In the genomic region with DNA sequence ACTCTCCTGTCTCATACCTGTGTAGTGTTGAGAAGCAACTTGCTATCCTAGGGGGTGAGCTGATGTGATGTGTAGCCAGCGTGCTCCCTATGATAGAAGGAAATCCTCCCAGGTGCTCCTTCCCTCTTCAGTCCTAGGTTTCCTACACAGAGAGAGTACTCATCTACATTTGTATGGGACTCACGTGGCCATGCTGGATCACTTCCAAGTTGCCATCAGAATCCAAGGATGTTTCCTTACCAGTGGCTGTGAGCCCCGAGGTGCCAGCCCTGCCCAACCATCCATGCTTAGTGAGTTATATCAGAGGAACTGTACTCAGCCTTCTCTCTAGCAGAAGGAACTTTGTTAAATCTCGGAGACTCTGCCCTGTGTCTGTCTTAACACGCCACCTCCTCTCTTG, we compare ENCODE assay signal across 15 mouse cellular contexts.
DNase-seq lines count a peak whose midpoint lies in the region; ATAC-seq and TF ChIP-seq lines count a peak whose summit lies in the region.
"Had no signal": no experiment of that assay in that cellular context is flagged by ENCODE, and none has a peak within 500 bp of the region (broad histone marks: within the 10 kb centered on the region; RNA-seq: fewer than 3 reads in every experiment).

No protein-coding gene starts in this region.

- H3K27ac ChIP-seq in left cerebral cortex, adult 2 months, result peak overlapping the region; percentile 82
- H3K27ac ChIP-seq in hindbrain, embryonic 16.5 days (ENCODE audit: low read depth, low read length), result no peak overlapping the region
- H3K27ac ChIP-seq in kidney, embryonic 15.5 days, result no peak overlapping the region
- no peak overlapping the region for H3K27ac ChIP-seq in liver, postnatal 0 days (ENCODE audit: low read depth)
- H3K27ac ChIP-seq: limb, embryonic 10.5 days; liver, embryonic 13.5 days had no signal

- H3K4me1 ChIP-seq in hindbrain, embryonic 16.5 days (ENCODE audit: control insufficient read depth, insufficient read depth, low read depth, low read length), result peaks cover 2% of the 10 kb centered on the region; the same call in 1 of the 2 replicates
- H3K4me1 ChIP-seq in kidney, embryonic 15.5 days, result no peaks in the 10 kb centered on the region
- no peaks in the 10 kb centered on the region for H3K4me1 ChIP-seq in liver, postnatal 0 days (ENCODE audit: insufficient read depth)
- H3K4me1 ChIP-seq: limb, embryonic 10.5 days; liver, embryonic 13.5 days; midbrain, embryonic 12.5 days had no signal

- 0 out of 2 replicates have a peak, but pooled peaks cover 2% of the 10 kb centered on the region for H3K36me3 ChIP-seq in hindbrain, embryonic 16.5 days (ENCODE audit: control insufficient read depth, insufficient read depth, low read length)
- no peaks in the 10 kb centered on the region for H3K36me3 ChIP-seq in kidney, embryonic 15.5 days
- no peaks in the 10 kb centered on the region for H3K36me3 ChIP-seq in liver, postnatal 0 days (replicated peaks; ENCODE audit: insufficient read depth, low read length)
- H3K36me3 ChIP-seq: limb, embryonic 10.5 days; liver, embryonic 13.5 days had no signal

- no peak overlapping the region for H3K4me3 ChIP-seq in left cerebral cortex, adult 2 months
- no peak overlapping the region for H3K4me3 ChIP-seq in hindbrain, embryonic 16.5 days (ENCODE audit: low read length)
- no peak overlapping the region for H3K4me3 ChIP-seq in kidney, embryonic 15.5 days (replicated peaks)
- no peak overlapping the region for H3K4me3 ChIP-seq in liver, postnatal 0 days (ENCODE audit: low read depth, low read length)
- H3K4me3 ChIP-seq: limb, embryonic 10.5 days; liver, embryonic 13.5 days; midbrain, embryonic 12.5 days had no signal

- H3K9me3 ChIP-seq in hindbrain, embryonic 16.5 days (ENCODE audit: control insufficient read depth, low read length), result no peaks in the 10 kb centered on the region
- no peaks in the 10 kb centered on the region for H3K9me3 ChIP-seq in kidney, embryonic 15.5 days (replicated peaks)
- H3K9me3 ChIP-seq in liver, postnatal 0 days (ENCODE audit: low read length), result no peaks in the 10 kb centered on the region
- H3K9me3 ChIP-seq: limb, embryonic 10.5 days; liver, embryonic 13.5 days; midbrain, embryonic 12.5 days had no signal

- no peak for TF ChIP-seq EP300 in liver, postnatal 0 days (IDR thresholded peaks at IDR 0.05; ENCODE audit: low read depth)

- 59% methylated on average over 5 of the region's 5 CpGs for WGBS in hindbrain, embryonic 16.5 days
- WGBS in kidney, embryonic 15.5 days, result 81% methylated on average over 5 of the region's 5 CpGs
- WGBS in liver, postnatal 0 days (ENCODE audit: insufficient replicate concordance), result 74% methylated on average over 5 of the region's 5 CpGs

- intact Hi-C loops in left cerebral cortex, adult 2 months (cut with DNase I), result no loop called here

- H3K4me2 ChIP-seq in hindbrain, embryonic 16.5 days (ENCODE audit: low read length), result no peak overlapping the region
- H3K4me2 ChIP-seq in kidney, embryonic 15.5 days, result no peak overlapping the region
- no peak overlapping the region for H3K4me2 ChIP-seq in liver, postnatal 0 days (ENCODE audit: low read depth, low read length)
- H3K4me2 ChIP-seq: liver, embryonic 13.5 days; midbrain, embryonic 12.5 days had no signal

- no peak overlapping the region for H3K9ac ChIP-seq in hindbrain, embryonic 16.5 days (ENCODE audit: low read depth, low read length)
- no peak overlapping the region for H3K9ac ChIP-seq in kidney, embryonic 15.5 days
- H3K9ac ChIP-seq in liver, postnatal 0 days (replicated peaks), result no peak overlapping the region
- H3K9ac ChIP-seq: liver, embryonic 13.5 days; midbrain, embryonic 12.5 days had no signal

- peak; percentile 63; the same call in 1 of the 2 replicates for ATAC-seq in hindbrain, embryonic 16.5 days
- ATAC-seq in kidney, embryonic 15.5 days (replicated peaks; ENCODE audit: low FRiP score), result no peak
- ATAC-seq in liver, postnatal 0 days, result no peak

- DNase-seq in cerebellum, postnatal 10 days, result peak; percentile 57 to 59
- DNase-seq in cerebellum, postnatal 36 days, result no peak
- no peak for DNase-seq in left cerebral cortex, adult 2 months (ENCODE audit: extremely low spot score in 1 of 2, low spot score in 2 of 2)
- DNase-seq in left cerebral cortex, adult 9 months (ENCODE audit: low spot score in 2 of 2), result no peak
- peak; percentile 7 for DNase-seq in NIH3T3 (ENCODE audit: low read depth)
- no peak for DNase-seq in liver, postnatal 0 days
- DNase-seq: B cell, adult 2 months; gastrocnemius, postnatal 10 days; kidney, adult 18-20 months; liver, embryonic 13.5 days; lung, postnatal 10 days had no signal

- no peaks in the 10 kb centered on the region for H3K27me3 ChIP-seq in hindbrain, embryonic 16.5 days (replicated peaks; ENCODE audit: control insufficient read depth, insufficient read depth, low read length)
- H3K27me3 ChIP-seq in kidney, embryonic 15.5 days, result no peaks in the 10 kb centered on the region
- no peaks in the 10 kb centered on the region for H3K27me3 ChIP-seq in liver, postnatal 0 days (ENCODE audit: insufficient read depth, low read length)
- H3K27me3 ChIP-seq: liver, embryonic 13.5 days; midbrain, embryonic 12.5 days had no signal

- TF ChIP-seq CTCF in left cerebral cortex, adult 2 months (IDR thresholded peaks at IDR 0.05), result no peak
- no peak for TF ChIP-seq CTCF in liver, postnatal 0 days (IDR thresholded peaks at IDR 0.05; ENCODE audit: low read depth)

Comparison
In these comparisons a context has a peak if more than half of its experiments do, and no peak if none do; other contexts are left out.
1. DNase-seq: peak in cerebellum, postnatal 10 days (2 of 2) and NIH3T3 (single experiment); none in cerebellum, postnatal 36 days (0 of 2), left cerebral cortex, adult 2 months (0 of 2), left cerebral cortex, adult 9 months (0 of 2) and liver, postnatal 0 days (single experiment).